Mouse (Mus musculus): ENCODE measurements around the gene Mertk.

Mertk gene

DNA sequence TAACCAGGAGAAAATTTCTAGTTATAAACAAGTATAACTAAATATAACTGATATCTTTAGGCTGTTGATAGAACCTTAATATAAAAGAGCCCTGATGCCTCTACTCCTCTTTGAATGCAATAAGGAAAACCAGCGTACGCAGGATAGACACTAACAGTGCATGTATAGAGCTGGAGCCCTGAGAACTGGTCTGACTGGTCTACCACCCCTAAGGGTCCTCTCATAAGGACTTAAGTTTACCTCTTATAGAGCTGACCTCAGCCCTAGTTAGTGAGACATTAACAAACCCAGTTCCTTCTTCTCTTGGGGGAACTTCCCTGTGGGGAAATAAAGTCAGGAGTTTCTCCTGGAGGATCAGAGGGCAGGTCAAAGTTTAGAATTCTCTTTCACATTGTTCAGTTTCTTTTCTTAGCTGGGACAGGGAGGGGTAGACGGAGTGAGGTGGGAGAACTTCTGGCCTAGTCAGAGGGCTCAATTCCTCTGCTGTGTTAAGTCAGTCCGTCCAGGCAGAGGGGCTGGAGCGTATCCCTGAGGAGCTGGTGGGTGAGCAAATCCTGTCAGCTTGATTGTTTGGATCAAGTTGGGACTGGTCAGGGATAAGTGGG lies 23.5 kb downstream of the Mertk start:
- no peak for DNase-seq (ENCODE audit: low spot score in 2 of 2)

DNA sequence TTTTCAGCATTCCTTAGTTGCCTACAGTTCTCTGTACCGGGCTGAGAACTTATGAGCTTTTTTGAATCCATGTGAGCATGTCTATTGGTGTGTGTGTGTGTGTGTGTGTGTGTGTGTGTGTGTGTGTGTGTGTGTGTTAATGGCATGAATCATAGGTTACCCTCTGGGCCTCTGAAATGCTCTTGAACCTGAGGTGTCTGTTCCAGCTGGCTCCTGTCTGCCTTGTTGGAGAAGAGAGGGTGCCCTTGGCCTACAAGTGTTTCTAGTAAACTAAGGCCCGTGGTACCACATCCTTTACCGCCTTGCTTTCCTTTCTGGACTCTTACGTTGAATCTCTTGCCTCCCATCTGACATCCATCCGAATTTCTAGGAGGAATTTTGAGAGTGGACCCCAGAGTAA lies 27.3 kb downstream of the Mertk start:
- DNase-seq (ENCODE audit: low spot score in 2 of 2), result no peak

DNA sequence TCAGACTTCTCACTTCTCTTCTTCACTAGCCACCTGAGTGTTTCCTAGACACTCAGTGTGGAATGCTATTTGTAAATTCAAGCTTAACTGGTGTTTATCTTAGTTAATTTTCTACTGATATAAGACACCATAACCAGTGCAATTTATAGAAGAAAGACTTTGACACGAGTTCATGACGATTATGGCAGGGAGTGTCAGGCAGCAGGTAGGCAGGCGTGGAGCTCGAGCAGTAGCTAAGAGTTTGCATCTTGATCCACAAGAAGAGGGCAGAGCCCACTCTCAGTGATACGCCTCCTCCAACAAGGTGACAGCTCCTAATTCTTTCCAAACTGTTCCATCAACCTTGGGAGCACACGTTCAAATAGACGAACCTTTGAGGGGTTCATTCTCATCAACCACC lies 27.9 kb downstream of the Mertk start:
- DNase-seq (ENCODE audit: low spot score in 2 of 2), result no peak

DNA sequence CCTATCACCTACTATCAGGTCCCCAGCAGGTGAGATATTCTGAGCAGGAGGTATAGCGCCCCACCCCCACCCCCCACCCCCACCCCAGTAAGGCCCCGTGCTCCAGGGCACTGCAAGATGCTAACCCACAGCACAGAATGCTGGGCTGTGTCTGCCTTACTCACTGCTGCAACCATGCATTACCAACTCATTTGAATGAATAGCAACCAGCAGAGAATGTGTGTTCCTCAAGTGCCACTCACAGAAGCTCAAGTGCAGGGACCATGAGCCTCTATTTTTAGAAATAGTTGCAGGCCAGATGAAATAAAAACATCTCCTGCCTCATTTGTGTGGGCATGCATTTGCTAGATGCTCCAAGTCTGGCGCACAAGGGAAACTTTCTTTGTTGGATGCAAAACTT lies 28.8 kb downstream of the Mertk start:
- DNase-seq (ENCODE audit: low spot score in 2 of 2), result no peak

DNA sequence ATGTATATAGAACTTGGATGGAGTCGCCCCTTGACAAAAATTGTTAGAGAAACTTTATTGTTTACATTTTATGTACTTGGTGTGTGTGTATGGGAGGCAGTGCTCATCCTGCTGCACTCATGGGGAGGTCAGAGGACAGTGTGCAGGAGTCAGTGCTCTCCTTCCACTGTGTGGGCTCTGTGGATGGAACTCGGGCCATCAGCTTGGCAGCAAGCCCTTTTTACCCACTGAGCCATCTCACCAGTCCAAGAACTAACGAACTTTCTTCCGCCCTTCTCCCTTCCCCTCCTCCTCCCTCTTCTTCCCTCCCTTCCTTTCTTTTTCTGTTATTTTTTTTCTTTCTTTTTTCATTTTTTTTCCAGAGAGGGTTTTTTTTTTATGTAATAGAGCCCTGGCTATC lies 29.3 kb downstream of the Mertk start:
- DNase-seq (ENCODE audit: low spot score in 2 of 2), result no peak

- DNase-seq (ENCODE audit: low spot score in 2 of 2), result no peak
Measured at GRCm38 (mm10) chr2:128729141-128729540, 30.4 kb downstream of the Mertk start.

GRCm38 (mm10) chr2:128731514-128731913 lies 32.8 kb downstream of the Mertk start:
- DNase-seq (ENCODE audit: low spot score in 2 of 2), result no peak

GRCm38 (mm10) chr2:128731951-128732350 lies 33.2 kb downstream of the Mertk start:
- DNase-seq (ENCODE audit: low spot score in 2 of 2), result no peak

- no peak for DNase-seq (ENCODE audit: low spot score in 2 of 2)
Measured at GRCm38 (mm10) chr2:128735089-128735488, 36.3 kb downstream of the Mertk start.

DNA sequence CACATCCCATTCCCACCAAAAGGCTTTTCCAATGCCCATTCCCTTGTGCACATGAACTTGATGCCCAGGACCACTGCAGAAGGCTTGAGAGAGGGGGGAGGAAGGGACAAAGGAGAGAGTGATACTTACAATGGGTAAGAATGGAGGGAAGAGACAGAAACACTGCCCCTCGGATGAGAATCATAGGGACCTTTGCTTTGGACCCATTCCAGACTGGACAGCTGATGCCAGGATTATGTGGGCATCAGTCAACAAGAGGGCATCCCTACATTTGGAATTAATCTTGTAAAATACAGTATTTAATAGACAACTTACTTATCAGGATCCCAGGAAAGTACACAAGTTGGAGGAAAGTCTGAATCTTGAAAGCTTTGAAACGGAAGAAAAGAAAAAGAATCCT lies 38.3 kb downstream of the Mertk start:
- no peak for DNase-seq (ENCODE audit: low spot score in 2 of 2)

DNA sequence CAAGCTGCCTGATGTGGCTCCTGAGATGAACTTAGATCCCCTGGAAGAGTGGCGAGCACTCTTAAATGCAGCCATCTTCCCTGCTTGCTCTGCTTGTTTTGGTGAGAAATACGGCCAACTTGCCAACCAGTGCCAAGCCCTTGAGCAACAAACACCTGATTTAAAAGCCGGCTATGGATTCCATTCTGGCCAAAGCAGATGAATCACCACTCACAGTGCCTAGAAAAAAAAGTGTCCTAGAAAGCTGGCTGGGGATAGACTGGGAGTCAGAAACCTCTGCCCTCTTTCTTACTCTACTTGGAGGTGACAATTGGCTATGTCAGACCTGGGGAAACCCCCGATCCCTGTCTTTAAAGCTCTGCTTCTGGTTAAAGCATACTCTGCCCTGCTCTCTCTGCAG lies 39.0 kb downstream of the Mertk start:
- no peak for DNase-seq (ENCODE audit: low spot score in 2 of 2)

DNA sequence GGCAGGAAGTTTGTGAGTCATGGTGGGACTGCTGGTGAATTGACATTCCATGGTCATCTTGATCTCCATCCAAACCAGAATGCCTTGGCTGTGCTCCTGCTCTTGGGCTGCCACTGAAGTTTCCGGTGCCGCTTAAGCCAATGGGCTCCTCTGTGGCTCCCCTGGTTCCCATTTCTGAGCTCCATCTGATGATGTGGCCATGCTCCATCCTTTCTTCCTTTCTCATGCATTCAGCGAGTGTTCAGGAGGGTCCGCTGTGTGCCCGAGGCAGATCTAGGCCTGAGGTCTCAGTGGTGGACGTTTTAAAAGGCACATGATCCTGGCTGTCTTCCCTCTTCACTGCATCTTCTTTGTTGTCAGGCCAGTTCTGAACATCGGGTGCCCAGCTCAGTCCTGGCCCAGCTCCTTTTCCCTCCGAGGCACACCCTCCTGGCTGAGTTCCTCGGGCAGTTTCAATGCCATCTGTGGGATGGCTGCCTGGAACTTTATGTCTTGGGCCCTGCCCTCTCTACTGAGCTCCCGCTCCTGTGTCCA lies 40.0 kb downstream of the Mertk start:
- DNase-seq (ENCODE audit: low spot score in 2 of 2), result peak; percentile 27 to 60

DNA sequence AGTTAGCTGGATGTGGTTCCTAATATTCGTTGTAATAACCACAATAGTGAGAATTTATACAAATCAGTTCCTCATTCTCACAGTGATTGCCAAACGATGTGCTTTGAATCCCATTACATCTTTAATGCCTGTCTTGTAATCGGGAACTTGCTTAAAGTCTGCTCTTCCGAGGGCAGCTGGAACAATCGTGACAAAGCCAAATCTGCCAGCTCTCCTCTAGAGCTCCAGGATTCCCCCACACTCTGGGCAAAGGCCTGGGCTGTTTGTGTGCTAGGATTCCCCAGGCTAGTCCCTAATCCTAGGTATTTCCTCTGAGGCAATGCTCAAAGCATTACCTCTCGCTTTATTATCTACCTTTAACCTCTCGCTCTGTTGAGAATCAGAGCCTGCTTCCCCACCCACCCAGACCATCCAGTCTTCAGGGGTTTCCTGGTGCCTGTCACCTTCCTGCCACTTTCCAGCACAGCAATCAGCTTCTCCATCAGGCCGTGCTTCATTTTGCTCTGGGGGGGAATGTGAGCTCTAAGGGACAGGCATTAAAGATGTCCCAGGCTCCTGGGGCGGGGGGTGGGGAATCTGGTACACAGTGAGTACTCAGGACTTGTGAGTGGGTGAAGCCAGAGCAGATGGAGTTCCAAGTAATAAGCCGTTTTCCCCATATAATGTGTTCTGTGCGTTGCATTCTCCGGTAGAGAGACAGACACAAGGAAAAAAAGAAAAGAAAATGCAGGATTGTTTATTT lies 47.3 kb downstream of the Mertk start:
- DNase-seq (ENCODE audit: low spot score in 2 of 2), result peak in 1 of 2 experiments; percentile 16

DNA sequence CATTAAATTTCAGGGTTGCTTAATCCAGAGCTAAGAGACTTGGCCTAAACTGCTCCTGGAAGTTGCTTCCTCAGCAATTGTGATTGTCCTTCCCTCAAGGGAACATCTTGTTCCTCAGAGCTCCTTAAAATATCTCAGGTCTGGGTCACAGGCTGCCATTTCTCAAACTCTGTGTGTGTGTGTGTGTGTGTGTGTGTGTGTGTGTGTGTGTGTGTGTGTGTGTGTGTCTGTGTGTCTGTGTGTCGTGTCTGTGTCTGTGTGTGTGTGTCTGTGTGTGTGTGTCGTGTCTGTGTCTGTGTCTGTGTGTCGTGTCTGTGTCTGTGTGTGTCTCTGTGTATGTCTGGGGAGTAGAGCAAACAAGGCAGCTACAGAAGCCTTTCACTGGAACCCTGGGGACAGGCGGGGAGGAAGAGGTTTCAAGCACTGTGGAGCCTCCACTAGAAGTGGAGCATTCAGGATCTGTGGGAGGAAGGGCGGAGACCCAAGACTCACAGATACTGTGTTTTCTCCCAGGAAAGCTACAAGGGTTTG lies 47.9 kb downstream of the Mertk start:
- DNase-seq (ENCODE audit: low spot score in 2 of 2), result no peak

GRCm38 (mm10) chr2:128747433-128748028 lies 48.8 kb downstream of the Mertk start:
- peak in 1 of 2 experiments; percentile 17 for DNase-seq (ENCODE audit: low spot score in 2 of 2)

DNA sequence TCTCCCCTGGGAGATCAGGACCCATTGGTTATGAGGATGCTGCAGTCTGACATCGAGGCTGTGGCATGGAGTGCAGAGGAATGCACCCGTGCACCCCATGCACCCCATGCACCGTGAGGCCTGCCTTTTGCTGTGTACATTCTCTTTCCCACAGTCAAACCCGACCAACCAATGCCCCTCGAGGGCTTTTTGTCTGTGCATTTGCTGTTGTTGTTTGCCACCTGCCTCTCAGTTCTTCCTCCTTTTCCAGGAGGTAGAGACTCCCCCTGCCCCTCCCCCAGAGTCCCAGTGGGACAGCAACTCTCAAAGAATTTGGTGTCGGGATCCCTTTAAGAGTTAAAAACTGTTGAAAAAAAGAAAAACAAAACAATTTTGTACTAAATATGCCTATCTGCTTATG lies 49.4 kb downstream of the Mertk start:
- DNase-seq (ENCODE audit: low spot score in 2 of 2), result no peak

- DNase-seq (ENCODE audit: low spot score in 2 of 2), result no peak
Measured at GRCm38 (mm10) chr2:128751030-128751429, 52.3 kb downstream of the Mertk start.

DNA sequence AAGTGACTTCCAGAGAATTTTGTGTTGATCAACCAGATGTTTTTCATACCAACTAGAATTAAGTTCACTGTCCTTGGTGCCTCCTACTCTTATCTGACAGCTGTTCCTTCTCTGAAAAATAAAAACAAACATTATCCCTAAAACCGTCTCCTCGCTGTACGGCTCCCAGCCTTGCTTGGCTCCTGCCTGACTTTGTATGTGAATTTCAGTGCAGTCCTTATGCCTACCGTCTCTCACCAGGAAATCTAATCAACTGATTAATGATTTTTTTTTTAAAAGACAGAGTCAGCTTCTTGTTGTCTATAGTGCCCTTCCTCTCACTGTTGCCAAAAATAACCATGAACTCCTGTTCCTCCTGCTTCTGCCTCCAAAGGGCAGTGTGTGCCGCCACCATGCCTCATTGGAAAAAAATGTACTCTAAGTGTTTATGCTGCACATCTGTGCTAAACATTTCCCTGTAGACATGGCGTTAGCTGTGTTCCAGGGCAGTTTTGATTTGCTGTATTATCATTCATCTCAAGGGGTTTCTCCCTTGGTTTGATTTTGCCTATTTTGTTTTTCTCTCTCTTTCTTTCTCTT lies 54.6 kb downstream of the Mertk start:
- no peak for DNase-seq (ENCODE audit: low spot score in 2 of 2)

DNA sequence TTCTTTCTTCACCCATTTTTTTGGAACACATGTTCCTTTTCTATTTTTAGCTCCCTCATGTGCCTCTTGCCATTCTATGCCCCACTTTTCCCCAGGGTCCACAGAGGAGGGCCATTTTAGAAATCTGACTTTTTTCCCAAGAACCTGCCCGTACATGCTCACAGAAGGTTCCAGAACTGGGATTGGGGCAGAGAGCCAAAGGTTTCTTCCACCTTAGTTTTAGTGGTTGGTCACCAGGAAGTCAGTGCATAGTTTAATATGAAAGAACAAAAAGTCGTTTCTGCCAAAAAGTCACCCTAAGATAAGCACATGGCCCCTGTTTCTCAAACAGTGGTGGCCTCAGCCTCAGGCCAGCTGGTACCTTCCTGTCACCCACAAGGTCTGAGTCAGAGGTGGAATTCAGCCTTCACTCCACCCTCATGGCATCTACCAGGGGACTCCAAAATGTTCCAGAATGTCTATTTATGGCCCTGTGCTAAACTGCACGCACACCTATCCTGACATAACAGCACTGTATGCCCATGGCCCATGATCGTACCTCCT lies 56.5 kb downstream of the Mertk start:
- DNase-seq (ENCODE audit: low spot score in 2 of 2), result no peak

GRCm38 (mm10) chr2:128758724-128759340 lies 60.1 kb downstream of the Mertk start:
- DNase-seq (ENCODE audit: low spot score in 2 of 2), result no peak

DNA sequence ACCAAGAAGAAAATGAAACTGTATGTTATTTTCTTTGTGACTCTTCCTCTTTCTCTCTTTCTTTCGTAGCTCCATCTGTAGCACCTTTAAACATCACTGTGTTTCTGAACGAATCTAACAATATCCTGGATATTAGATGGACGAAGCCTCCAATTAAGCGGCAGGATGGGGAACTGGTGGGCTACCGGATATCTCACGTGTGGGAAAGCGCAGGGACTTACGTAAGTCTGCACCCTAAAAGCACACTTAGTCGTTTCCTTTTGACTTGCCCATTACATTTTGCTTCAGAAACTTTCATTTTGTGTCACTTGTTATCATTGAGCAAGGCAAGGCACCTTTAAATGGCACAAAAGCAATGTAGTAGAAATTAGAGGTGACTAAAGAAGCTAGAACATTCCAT lies 63.3 kb downstream of the Mertk start:
- no peak for DNase-seq (ENCODE audit: low spot score in 2 of 2)

DNA sequence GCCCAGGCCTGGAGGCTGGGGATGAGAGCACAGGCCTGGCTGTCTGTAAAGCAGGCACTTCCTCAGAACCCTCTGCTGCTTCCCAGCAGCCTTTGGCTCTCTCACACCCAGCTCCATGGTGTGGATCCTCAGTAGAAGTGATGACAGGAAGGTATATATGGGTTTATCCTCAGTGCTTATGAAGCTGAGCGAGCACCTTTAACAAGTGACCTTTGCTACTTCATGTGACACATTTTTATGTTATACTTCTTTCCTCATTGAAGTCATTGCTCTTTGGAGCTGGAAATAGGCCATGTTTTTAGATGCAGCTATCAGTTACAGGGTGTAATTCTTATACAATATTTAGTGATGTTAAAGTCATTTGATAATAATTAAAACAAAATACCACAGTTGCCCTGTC lies 67.0 kb downstream of the Mertk start:
- no peak for DNase-seq (ENCODE audit: low spot score in 2 of 2)

Measured in left cerebral cortex, adult 9 months (tissue).